Mouse (Mus musculus): ENCODE measurements at regions not wholly inside any gene's neighbourhood (a gene's known extent, or its start where the extent isn't known, plus 50 kb on each side); places are given as distances from the start of the nearest gene placed in this dataset.

DNA sequence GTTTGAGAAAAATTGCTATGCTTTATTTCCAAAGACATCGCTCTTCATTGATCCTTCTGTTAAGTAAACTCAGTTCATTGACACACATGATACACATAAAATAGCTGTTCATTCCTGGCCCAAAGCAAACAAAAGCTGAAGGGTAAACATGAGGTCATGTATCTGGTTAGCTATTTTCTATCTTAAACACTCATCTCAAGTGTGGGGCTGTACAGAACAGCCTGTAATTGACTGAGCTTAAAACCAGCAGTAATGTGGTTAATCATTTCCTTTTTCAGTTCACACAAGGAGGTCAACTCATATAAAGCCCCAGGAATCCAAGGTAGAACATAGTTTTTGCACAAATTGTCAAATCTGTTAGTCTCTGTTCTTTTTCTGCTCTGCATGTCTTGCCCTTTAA, 94.5 kb downstream of the Cldn17 start:
- no peak for DNase-seq

DNA sequence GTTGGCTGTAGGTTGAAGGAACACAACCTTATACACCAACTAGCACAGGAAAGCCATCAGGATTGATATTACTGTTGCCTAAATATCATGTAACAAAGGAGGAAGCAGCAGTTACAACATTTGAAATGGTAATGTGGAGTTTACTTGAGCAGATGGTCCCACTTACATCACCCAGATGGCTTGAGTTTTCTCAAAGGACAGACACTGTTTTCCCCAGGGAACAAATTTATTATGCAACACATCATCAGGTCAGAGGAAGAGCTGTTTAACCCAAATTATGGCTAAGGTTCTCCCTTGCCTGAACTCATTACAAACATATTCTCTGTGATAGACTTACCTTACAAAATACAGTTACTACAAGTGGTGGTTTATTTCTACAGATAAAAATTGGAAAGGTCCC, 98.6 kb downstream of the Cldn17 start:
- peak in 1 of 2 experiments; percentile 4 for DNase-seq

DNA sequence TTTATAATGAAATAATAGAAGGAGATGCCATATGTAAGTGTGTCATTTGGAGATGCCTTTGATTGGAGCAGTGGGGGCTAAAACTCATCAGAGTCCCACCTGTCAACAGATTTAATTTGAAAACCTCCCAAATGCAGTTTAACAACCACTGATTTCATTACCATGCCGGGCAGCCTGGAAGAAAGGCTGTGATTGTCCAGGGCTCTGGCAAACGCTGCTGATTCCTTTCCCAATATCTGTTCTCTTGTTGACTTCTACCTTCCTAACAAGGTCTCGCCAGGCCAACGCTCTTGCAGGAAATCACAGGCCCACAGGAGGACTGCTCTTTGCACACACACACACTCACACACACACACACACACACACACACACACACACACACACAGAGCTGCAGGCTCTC, 102.4 kb downstream of the Cldn17 start:
- no peak for DNase-seq

DNA sequence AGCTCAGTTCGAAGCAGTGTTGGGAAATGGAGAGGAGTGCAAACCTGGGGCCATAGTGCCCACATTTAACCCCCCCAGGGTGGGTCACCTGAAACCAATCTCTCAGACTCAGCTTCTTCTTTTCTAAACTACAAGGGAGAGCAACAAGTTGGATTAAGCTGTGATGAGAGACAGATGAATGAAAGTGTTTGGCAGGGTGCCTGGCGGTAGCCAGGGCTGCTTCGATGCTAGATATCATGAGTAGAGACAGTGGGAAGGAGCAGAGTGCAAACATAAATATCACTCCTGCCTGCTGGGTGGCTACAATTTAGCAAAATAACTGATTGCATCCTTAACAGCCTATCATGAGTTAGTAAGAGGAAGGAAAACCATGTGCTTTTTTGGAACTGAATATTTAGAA, 106.9 kb downstream of the Cldn17 start:
- no peak for DNase-seq

DNA sequence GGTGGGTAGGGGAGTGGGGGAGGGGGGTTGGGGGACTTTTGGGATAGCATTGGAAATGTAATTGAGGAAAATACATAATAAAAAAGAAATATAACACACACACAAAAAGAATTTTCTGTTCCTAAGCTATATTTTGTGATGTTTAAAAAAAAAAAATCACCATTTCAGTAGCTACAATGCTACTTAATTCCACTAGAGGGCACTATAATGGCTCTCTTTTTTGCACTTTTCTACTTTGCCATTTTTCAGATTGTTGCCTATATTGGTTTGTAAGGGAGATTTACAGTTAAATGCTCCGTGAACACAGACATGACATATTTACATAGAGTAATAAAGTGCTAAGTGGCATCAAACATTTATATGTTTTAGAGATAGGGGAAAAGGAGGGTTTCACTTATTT, 102.7 kb upstream of the Grik1 start:
- no peak for DNase-seq

DNA sequence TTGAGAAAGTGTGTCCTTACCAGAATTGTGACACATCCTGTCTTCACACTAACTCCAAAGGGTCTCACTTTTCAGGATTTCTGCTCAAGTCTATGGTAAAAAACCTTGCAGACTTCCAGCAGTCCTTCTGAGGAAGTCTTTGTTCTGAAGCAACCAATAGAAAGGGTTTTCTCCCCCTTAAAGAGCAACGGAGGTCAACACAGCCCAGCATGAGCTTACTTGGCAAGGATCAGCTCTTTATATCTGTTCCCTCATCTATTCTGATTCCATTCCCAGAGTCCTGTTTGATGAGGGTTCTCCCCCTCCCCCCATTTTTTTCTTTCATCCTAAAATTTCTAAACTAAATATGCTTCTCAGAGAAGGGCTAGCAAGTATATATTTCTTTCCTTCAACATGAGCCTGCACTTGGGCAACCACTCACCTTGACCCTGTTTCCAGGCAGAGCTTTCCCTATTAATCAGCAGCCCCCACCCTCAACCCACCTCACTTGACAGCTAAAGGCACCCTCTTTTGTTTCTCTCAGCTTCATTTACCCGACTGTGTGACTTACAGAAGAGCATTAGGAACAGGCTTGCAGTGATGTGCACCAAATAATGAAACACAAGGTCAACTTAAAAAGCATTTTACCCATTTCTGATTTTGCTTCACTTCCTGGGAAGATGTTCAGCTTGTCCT, 91.7 kb upstream of the Grik1 start:
- DNase-seq = no peak

DNA sequence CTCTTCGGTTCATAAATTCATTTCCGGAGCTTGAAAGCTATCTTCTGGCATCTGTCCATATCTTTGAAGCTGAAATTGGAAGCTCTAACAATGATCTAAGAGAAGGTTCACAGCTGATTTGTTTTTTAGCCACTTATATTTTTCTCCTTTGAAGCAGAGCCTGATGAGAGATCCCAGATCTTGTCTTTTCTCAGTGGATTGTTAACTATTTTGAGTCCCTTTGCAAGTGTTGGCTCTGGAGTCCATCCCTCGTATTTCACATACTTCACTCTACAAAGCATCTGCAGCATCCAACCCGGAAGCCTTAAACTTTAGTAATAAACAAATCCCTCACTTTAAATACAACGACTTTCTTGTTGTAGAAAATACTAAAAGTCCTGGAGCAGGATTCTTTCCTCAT, 85.6 kb upstream of the Grik1 start:
- no peak for DNase-seq

DNA sequence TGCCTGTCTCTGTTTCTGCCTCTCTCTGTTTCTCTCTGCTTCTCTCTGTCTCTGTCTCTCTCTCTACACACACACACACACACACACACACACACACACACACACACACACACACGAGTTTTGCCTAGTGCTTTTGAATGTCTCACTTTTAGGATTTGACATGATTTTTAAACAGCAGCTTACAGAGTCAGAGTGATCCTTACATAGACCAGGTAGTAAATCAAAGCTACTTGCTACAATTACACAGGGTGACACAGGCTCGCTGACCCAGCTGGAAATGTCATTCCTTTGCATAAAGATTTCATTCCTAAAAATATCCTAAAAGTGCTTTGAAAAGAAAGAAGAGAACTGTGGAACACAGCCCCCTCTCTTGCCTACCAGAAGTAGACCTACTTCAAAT, 84.5 kb upstream of the Grik1 start:
- no peak for DNase-seq

DNA sequence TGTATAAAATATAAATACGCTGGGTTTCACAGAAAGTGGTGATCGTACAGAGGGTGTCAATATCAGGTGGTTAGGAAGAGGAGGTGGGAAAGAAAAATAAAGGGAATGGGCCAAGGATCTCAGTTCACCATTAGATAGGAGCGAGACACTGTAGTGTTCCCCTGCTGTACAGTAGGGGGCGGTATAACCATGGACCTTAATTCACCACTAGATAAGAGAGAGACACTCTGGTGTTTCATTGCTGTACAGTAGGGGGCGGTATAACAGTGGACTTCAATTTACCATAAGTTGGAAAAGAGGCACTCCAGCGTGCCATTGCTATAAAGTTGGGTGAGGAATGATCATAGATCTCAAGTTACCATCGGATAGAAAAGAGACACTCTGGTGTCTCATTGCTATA, 82.0 kb upstream of the Grik1 start:
- peak; percentile 19 to 21 for DNase-seq

DNA sequence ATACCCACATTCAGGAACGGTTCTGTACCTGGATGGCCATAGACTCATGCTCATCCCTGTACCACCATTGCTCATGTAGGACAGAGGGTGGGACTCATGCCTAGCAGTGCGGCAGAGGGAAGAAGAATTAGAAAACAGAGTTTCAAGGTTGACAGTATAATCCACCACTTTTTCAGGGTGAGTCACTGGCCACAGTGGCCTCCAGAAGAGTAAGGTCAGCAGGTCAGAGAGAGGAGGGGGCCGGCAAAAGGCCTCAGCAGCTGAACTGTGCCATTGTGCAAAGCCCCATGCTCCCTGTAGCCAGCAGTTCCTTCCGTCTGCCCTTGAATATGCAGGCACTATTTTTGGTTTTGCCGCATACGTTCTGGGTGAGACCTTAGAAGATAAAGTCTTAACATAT, 78.1 kb upstream of the Grik1 start:
- no peak for DNase-seq

DNA sequence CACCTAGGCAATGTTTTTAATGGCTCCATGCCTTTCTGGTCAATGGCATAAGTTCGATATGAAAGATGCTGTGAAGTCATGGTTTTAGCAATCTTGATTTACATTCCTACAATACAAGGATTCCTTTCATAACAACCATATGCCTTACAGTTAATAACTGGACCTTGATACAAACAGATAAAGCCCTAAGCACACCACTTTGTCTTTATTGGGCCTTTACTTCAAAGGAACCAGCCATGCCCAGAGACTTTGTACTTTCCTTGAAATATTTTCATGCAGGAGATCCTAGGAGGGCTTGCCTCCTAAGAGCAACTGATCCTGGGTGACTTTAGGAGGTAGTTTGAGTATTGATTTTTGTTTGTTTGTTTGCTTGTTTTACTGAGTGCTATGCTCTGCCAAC, 77.1 kb upstream of the Grik1 start:
- DNase-seq = no peak

DNA sequence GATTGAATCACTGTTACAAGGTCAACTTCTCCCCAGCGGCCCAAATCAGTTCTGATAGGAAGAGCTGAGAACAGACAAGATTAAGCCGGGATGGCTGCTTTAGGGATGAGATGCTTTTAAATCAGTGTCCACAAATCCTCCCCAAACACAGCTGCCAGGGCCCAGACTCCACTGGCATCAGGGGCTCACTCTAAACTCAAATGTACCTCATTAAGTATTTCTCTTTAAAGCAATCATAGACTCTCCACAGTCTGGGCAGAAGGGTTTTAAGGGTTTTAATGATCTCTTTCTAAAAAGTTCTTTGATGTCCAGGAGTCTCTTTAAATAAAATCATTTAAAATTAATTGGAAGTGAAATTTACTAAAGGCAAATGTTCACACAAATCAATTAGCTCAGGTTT, 70.0 kb upstream of the Grik1 start:
- DNase-seq = no peak
